28 mouse cellular contexts compared by ENCODE assay signal in genomic region chr16:14892492-14892891, GRCm38 (mm10). TPM values are rescaled to one million over a fixed set of nuclear protein-coding genes. Genes with fewer than 3 reads are reported as not detected.
"Had no signal": no experiment of that assay in that cellular context is flagged by ENCODE, and none has a peak within 500 bp of the region (broad histone marks: within the 10 kb centered on the region; RNA-seq: fewer than 3 reads in every experiment).

No protein-coding gene starts in this region.

- H3K9me3 ChIP-seq: embryonic facial prominence, embryonic 10.5 days; embryonic facial prominence, embryonic 12.5 days; embryonic facial prominence, embryonic 13.5 days; embryonic facial prominence, embryonic 15.5 days; forebrain, embryonic 10.5 days; forebrain, embryonic 12.5 days; forebrain, embryonic 13.5 days; forebrain, embryonic 15.5 days had no signal

- DNase-seq: cerebellum, adult 2 months; cerebellum, adult 8-10 months; cerebellum, adult 9-10 months; cerebellum, adult 9-11 months; cerebellum, postnatal 10 days; cerebellum, postnatal 14 days; cerebellum, postnatal 25 days; cerebellum, postnatal 36 days; embryo, embryonic 11 days; forebrain, postnatal 0 days; gastrocnemius, adult 2 months; gastrocnemius, postnatal 10 days; gastrocnemius, postnatal 14 days; gastrocnemius, postnatal 25 days; gastrocnemius, postnatal 36 days; heart, adult 11 months; heart, adult 18-20 months had no signal

- ATAC-seq: forebrain, embryonic 13.5 days; forebrain, embryonic 14.5 days; forebrain, embryonic 15.5 days; forebrain, embryonic 16.5 days; forebrain, postnatal 0 days had no signal

- H3K9ac ChIP-seq: embryonic facial prominence, embryonic 12.5 days; embryonic facial prominence, embryonic 13.5 days; embryonic facial prominence, embryonic 15.5 days; forebrain, embryonic 12.5 days; forebrain, embryonic 13.5 days; forebrain, embryonic 15.5 days; forebrain, postnatal 0 days had no signal

- H3K4me2 ChIP-seq: embryonic facial prominence, embryonic 12.5 days; embryonic facial prominence, embryonic 13.5 days; embryonic facial prominence, embryonic 15.5 days; forebrain, embryonic 12.5 days; forebrain, embryonic 13.5 days; forebrain, embryonic 15.5 days had no signal

- H3K27ac ChIP-seq: embryonic facial prominence, embryonic 10.5 days; embryonic facial prominence, embryonic 12.5 days; embryonic facial prominence, embryonic 15.5 days; forebrain, embryonic 10.5 days; forebrain, embryonic 12.5 days; forebrain, embryonic 13.5 days; forebrain, embryonic 15.5 days; gastrocnemius, adult 2 months had no signal

- H3K4me3 ChIP-seq: embryonic facial prominence, embryonic 10.5 days; embryonic facial prominence, embryonic 12.5 days; embryonic facial prominence, embryonic 13.5 days; embryonic facial prominence, embryonic 15.5 days; erythroblast, embryonic 14.5 days; forebrain, embryonic 10.5 days; forebrain, embryonic 12.5 days; forebrain, embryonic 13.5 days; forebrain, embryonic 15.5 days; gastrocnemius, adult 2 months had no signal

- H3K4me1 ChIP-seq: embryonic facial prominence, embryonic 10.5 days; embryonic facial prominence, embryonic 12.5 days; forebrain, embryonic 10.5 days; forebrain, embryonic 12.5 days; forebrain, embryonic 13.5 days; forebrain, embryonic 15.5 days had no signal

- H3K36me3 ChIP-seq: embryonic facial prominence, embryonic 10.5 days; embryonic facial prominence, embryonic 12.5 days; embryonic facial prominence, embryonic 13.5 days; embryonic facial prominence, embryonic 15.5 days; forebrain, embryonic 10.5 days; forebrain, embryonic 12.5 days; forebrain, embryonic 15.5 days had no signal

- H3K27me3 ChIP-seq: embryonic facial prominence, embryonic 12.5 days; embryonic facial prominence, embryonic 13.5 days; embryonic facial prominence, embryonic 15.5 days; forebrain, embryonic 12.5 days; forebrain, embryonic 13.5 days; forebrain, embryonic 15.5 days had no signal

RNA-seq across cellular contexts. Expression of gene Efcab1, which starts 13.9 kb away (rescaled TPM):
- polyA plus RNA-seq: erythroblast, embryonic 14.5 days had no signal
